Mouse (Mus musculus) testis, adult 2 months (tissue): Measurements from ENCODE around the gene Olfr698. TPM values are rescaled to one million over a fixed set of nuclear protein-coding genes. Genes with fewer than 3 reads are reported as not detected.
"Not testable (repeated sequence)": the region's sequence is repeated elsewhere in the genome, so short reads cannot be mapped to it uniquely, and the experiment has no call there.

Source experiments
- H3K27ac ChIP-seq: fragments of 200-500 bp; 2 replicates; pipeline ENCODE4 v1.5.1; 2012; ENCODE audit warnings: low read depth, low read length; ENCODE audit not compliant: control insufficient read depth, insufficient read depth
- H3K27me3 ChIP-seq: fragments of 200-500 bp; 2 replicates; pipeline ENCODE4 v1.6.1; 2012; ENCODE audit warnings: mild to moderate bottlenecking, low read length, moderate library complexity; ENCODE audit not compliant: control insufficient read depth, insufficient read depth
- H3K36me3 ChIP-seq: fragments of 200-500 bp; 2 replicates; pipeline ENCODE4 v1.6.1; 2012; ENCODE audit warnings: mild to moderate bottlenecking, low read length; ENCODE audit not compliant: control insufficient read depth, insufficient read depth
- H3K4me1 ChIP-seq: fragments of 200-500 bp; 2 replicates; pipeline ENCODE4 v1.6.1; 2012; ENCODE audit warnings: low read length; ENCODE audit not compliant: control insufficient read depth, insufficient read depth
- H3K4me3 ChIP-seq: fragments of 200-500 bp; 2 replicates; pipeline ENCODE4 v1.5.1; 2012; ENCODE audit warnings: low read depth, mild to moderate bottlenecking, low read length, moderate library complexity, mixed read lengths; ENCODE audit not compliant: control insufficient read depth
- CTCF ChIP-seq: fragments of 200-500 bp; IDR thresholded peaks from 2 replicates; pipeline ENCODE4 v1.5.1; 2012; ENCODE audit warnings: low read depth, mild to moderate bottlenecking, inconsistent platforms, low read length, moderate library complexity; ENCODE audit not compliant: control insufficient read depth, insufficient read depth, insufficient replicate concordance
- POLR2A ChIP-seq: fragments of 200-500 bp; IDR thresholded peaks from 2 replicates; pipeline ENCODE4 v1.6.1; 2012; ENCODE audit warnings: low read depth, mild to moderate bottlenecking, inconsistent platforms, low read length, moderate library complexity; ENCODE audit not compliant: control insufficient read depth
- polyA plus RNA-seq: library from polyadenylated mRNA; depleted of rRNA; stranded (reverse); fragments of >200 nt; gene quantifications from 2 replicates; pipeline ENCODE4 v1.2.3, GENCODE M21; 2012; rRNA removed

Olfr698 gene
- polyA plus RNA-seq: 0.11 TPM in 1 of 2 replicates, not detected in the other

DNA sequence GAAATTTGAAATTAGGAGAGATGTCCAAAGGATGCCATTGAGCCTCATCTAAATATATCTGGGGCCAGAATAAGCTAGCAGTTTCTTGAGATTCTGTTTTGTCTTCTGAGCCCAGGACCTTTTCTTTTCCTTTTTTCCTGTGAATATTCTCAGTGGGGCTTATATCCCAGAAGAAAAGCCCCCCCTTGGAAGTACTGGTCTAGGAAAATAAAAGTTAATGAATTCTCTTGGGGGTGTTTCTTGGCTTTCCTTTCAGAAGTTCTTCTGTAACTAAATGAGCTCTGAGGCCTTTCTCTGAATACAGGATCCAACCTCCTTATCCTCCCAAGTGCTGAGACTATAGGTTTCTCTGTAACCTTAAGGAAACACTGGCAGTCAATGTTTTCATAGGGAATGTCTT, at the start of gene Olfr698:
Gene Olfr698 (minus strand): TSS at position 101 of the 400 bp plus-strand sequence.
- TF ChIP-seq CTCF (no peak), POLR2A (no peak)
- Histone ChIP-seq H3K27me3 (no peaks in the 10 kb centered on the region), H3K4me3 (no peak within 1 kb of the TSS), H3K4me1 (no peaks in the 10 kb centered on the region), H3K36me3 (no peaks in the 10 kb centered on the region), H3K27ac (no peak within 1 kb of the TSS)

- no peak within 1 kb of the TSS for H3K27ac ChIP-seq
- H3K4me3 ChIP-seq: no peak within 1 kb of the TSS
Observed at GRCm38 (mm10) chr7:106793098-106793497, 37.9 kb upstream of the Olfr698 start, which contains the start of gene Olfr699. Gene Olfr699, minus strand, starts transcription at chr7:106793198.

DNA sequence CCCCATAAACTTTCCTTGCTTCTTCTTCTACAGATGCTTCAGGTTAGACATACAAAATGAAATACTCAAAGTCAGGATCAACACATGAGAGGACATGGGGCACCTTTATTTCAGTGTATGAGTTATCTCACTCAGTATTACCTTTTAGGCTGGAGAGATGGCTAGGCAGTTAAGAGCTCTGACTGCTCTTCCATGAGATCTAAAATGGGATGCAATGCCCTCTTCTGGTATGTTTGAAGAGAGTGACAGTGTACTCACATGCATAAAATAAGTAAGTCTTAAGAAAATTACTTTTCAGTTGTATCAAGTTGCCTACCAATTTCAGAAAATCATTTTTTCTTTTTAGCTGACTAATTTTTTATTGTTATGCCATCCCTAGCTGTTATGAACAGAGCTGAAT, 33.1 kb upstream of the Olfr698 start:
- H3K27me3 ChIP-seq: no peaks in the 10 kb centered on the region
- TF ChIP-seq POLR2A: no peak
- no peak for TF ChIP-seq CTCF
- no peaks in the 10 kb centered on the region for H3K36me3 ChIP-seq
- no peaks in the 10 kb centered on the region for H3K4me1 ChIP-seq
- no peak overlapping the region for H3K27ac ChIP-seq
- no peak overlapping the region for H3K4me3 ChIP-seq

More at GRCm38 (mm10) chr7:106793098-106793497, 37.9 kb upstream of the Olfr698 start, which contains the start of gene Olfr699:
- no peaks in the 10 kb centered on the region for H3K27me3 ChIP-seq
- TF ChIP-seq CTCF (no peak), POLR2A (no peak)
- H3K4me1 ChIP-seq: no peaks in the 10 kb centered on the region
- H3K36me3 ChIP-seq: no peaks in the 10 kb centered on the region

GRCm38 (mm10) chr7:106761008-106761407, 5.8 kb upstream of the Olfr698 start:
- not testable (repeated sequence) for H3K27ac ChIP-seq, H3K36me3 ChIP-seq, H3K27me3 ChIP-seq, H3K4me3 ChIP-seq, H3K4me1 ChIP-seq

GRCm38 (mm10) chr7:106758800-106759199, 3.6 kb upstream of the Olfr698 start:
- H3K4me3 ChIP-seq: no peak overlapping the region
- H3K27me3 ChIP-seq: no peaks in the 10 kb centered on the region
- no peaks in the 10 kb centered on the region for H3K36me3 ChIP-seq
- H3K4me1 ChIP-seq: no peaks in the 10 kb centered on the region
- no peak overlapping the region for H3K27ac ChIP-seq
- TF ChIP-seq POLR2A (no peak), CTCF (no peak)

- no peaks in the 10 kb centered on the region for H3K27me3 ChIP-seq
- no peaks in the 10 kb centered on the region for H3K4me1 ChIP-seq
- no peaks in the 10 kb centered on the region for H3K36me3 ChIP-seq
- TF ChIP-seq CTCF (no peak), POLR2A (no peak)
- H3K27ac ChIP-seq: no peak overlapping the region
- H3K4me3 ChIP-seq: no peak overlapping the region
Observed at GRCm38 (mm10) chr7:106745811-106746210, 9.4 kb downstream of the Olfr698 start.

DNA sequence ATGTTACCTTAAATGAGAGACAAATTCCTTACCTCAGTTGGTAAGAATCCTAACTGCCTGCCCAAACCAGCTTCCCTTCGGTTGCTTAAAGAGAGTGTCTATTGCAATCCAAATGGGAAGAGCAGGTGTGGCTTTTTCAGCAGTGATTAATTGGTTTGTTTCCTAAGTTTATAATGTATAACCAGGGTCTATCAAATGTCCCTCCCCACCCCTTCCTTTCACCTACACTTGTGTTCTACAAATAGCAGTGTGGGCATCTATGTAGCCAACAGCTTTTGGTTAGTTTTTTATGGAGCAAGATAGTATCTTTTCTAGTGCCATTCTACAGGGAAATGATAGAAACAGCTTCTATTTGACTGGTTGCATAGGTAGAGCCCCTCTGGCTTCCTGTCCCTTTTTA, 12.9 kb downstream of the Olfr698 start, which contains the start of gene Olfr697:
Gene Olfr697 (minus strand): TSS at position 101 of the 400 bp plus-strand sequence.
- no peaks in the 10 kb centered on the region for H3K36me3 ChIP-seq
- H3K27me3 ChIP-seq: no peaks in the 10 kb centered on the region
- no peak for TF ChIP-seq CTCF
- no peak for TF ChIP-seq POLR2A

DNA sequence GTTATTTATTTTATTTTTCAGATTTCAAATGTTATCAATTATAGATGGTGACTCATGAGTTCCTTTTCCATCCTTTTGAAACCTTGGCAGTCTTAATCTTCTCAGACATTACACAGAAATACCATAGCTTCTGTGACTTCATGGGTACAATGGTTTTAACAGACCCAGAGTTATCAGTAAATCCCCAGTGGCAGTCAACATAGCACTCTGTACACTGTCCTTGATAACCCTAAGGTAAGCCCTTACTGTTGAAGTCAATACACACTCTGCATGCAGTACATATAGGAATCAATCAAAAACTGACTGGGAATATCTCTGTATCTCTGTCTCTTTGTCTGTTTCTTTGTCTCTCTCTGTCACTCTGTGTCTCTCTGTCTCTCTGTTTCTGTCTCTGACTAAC, 18.2 kb downstream of the Olfr698 start:
- Histone ChIP-seq H3K4me3 (no peak overlapping the region), H3K4me1 (no peaks in the 10 kb centered on the region), H3K27me3 (no peaks in the 10 kb centered on the region), H3K27ac (no peak overlapping the region), H3K36me3 (no peaks in the 10 kb centered on the region)
- no peak for TF ChIP-seq POLR2A
- TF ChIP-seq CTCF: no peak

More for the DNA sequence above, 12.9 kb downstream of the Olfr698 start, which contains the start of gene Olfr697:
- Histone ChIP-seq H3K27ac (no peak within 1 kb of the TSS), H3K4me3 (no peak within 1 kb of the TSS), H3K4me1 (no peaks in the 10 kb centered on the region)
